Mouse (Mus musculus) CH12.LX (cell line): ENCODE measurements around the gene Fos. TPM values are rescaled to one million over a fixed set of nuclear protein-coding genes. Genes with fewer than 3 reads are reported as not detected.

Experiments used
- DNase-seq: peaks from one replicate; pipeline ENCODE4 v3.0.0-alpha.2; 2013; ENCODE audit errors: extremely low read depth
- H3K27ac ChIP-seq: 2 replicates; pipeline ENCODE4 v1.5.1; 2012; ENCODE audit warnings: low read depth, mild to moderate bottlenecking, control low read depth, moderate library complexity; ENCODE audit not compliant: insufficient read depth
- H3K27me3 ChIP-seq: replicated peaks from 2 replicates; pipeline ENCODE3; 2012; ENCODE audit warnings: inconsistent platforms
- H3K36me3 ChIP-seq, 2 experiments: replicated peaks in 1 of 2; 2 replicates each; pipeline versions ENCODE3 to v1.6.1; 2012; ENCODE audit warnings: inconsistent platforms in 1 of 2, low read length in 1 of 2, mild to moderate bottlenecking in 1 of 2, mixed read lengths in 1 of 2, moderate library complexity in 1 of 2; ENCODE audit not compliant: control insufficient read depth in 1 of 2, insufficient read depth in 1 of 2
- H3K4me1 ChIP-seq, 2 experiments: 2 replicates each; pipeline ENCODE4 v1.6.1; 2012; ENCODE audit warnings: inconsistent platforms in 1 of 2, moderate library complexity in 1 of 2; ENCODE audit not compliant: insufficient read depth in 2 of 2, control insufficient read depth in 1 of 2
- H3K4me2 ChIP-seq: 2 replicates; pipeline ENCODE4 v1.6.1; 2012; ENCODE audit warnings: low read depth, mild to moderate bottlenecking, control low read depth; ENCODE audit not compliant: poor library complexity, insufficient read depth, severe bottlenecking
- H3K4me3 ChIP-seq, 3 experiments: fragments of 150-350 bp in 1 of 3; sonication (generic) in 1 of 3; replicated peaks in 1 of 3; 2 replicates each; pipeline versions ENCODE3 to v1.5.1; 2011 to 2012; ENCODE audit warnings: low read depth in 2 of 3, low read length in 2 of 3, mild to moderate bottlenecking in 2 of 3, moderate library complexity in 2 of 3, control low read depth in 1 of 3, improper control_type of control experiment in 1 of 3, inconsistent platforms in 1 of 3, mixed read lengths in 1 of 3; ENCODE audit not compliant: poor library complexity in 1 of 3
- H3K79me2 ChIP-seq: replicated peaks from 2 replicates; pipeline ENCODE4 v1.6.1; 2012; ENCODE audit warnings: mild to moderate bottlenecking, moderate library complexity; ENCODE audit not compliant: control insufficient read depth, poor library complexity, insufficient read depth, severe bottlenecking; ENCODE audit errors: extremely low read depth
- H3K9ac ChIP-seq: 2 replicates; pipeline ENCODE4 v1.6.1; 2012; ENCODE audit warnings: low read depth, mild to moderate bottlenecking, control low read depth, moderate library complexity; ENCODE audit not compliant: insufficient read depth
- H3K9me3 ChIP-seq: replicated peaks from 2 replicates; pipeline ENCODE3; 2012; ENCODE audit warnings: low read length, inconsistent platforms, mixed read lengths
- CTCF ChIP-seq, 2 experiments: IDR thresholded peaks in 1 of 2; conservative IDR thresholded peaks in 1 of 2; 2 replicates each; pipeline ENCODE4 v1.5.1; 2011 to 2012; ENCODE audit warnings: low read depth in 2 of 2, low read length in 2 of 2, improper control_type of control experiment in 1 of 2, inconsistent platforms in 1 of 2, mild to moderate bottlenecking in 1 of 2, moderate library complexity in 1 of 2
- E2F4 ChIP-seq: IDR thresholded peaks from 2 replicates; pipeline ENCODE4 v1.6.1; 2011; ENCODE audit warnings: low read depth, low read length, improper control_type of control experiment; ENCODE audit not compliant: insufficient replicate concordance
- ELF1 ChIP-seq: IDR thresholded peaks from 2 replicates; pipeline ENCODE4 v1.6.1; 2014; ENCODE audit warnings: low read depth, mild to moderate bottlenecking, inconsistent platforms, low read length, improper control_type of control experiment
- ETS1 ChIP-seq: conservative IDR thresholded peaks from 2 replicates; pipeline ENCODE4 v1.6.1; 2012; ENCODE audit warnings: low read depth, mild to moderate bottlenecking, inconsistent platforms, low read length, improper control_type of control experiment, moderate library complexity
- GABPA ChIP-seq: IDR thresholded peaks from 2 replicates; pipeline ENCODE4 v1.6.1; 2012; ENCODE audit warnings: low read depth, low read length, improper control_type of control experiment, inconsistent platforms; ENCODE audit not compliant: insufficient replicate concordance
- KAT2A ChIP-seq: IDR thresholded peaks from 2 replicates; pipeline ENCODE4 v1.6.1; 2012; ENCODE audit warnings: low read length, improper control_type of control experiment, inconsistent platforms; ENCODE audit not compliant: insufficient replicate concordance
- MAFK ChIP-seq: IDR thresholded peaks from 2 replicates; pipeline ENCODE4 v1.6.1; 2011; ENCODE audit warnings: low read length, improper control_type of control experiment; ENCODE audit not compliant: insufficient replicate concordance
- MAX ChIP-seq: IDR thresholded peaks from 2 replicates; pipeline ENCODE4 v1.6.1; 2011; ENCODE audit warnings: low read length, improper control_type of control experiment
- MAZ ChIP-seq: IDR thresholded peaks from 2 replicates; pipeline ENCODE4 v1.6.1; 2012; ENCODE audit warnings: low read depth, mild to moderate bottlenecking, inconsistent platforms, low read length, improper control_type of control experiment, moderate library complexity
- NRF1 ChIP-seq: IDR thresholded peaks from 2 replicates; pipeline ENCODE4 v1.6.1; 2014; ENCODE audit warnings: low read depth, mild to moderate bottlenecking, inconsistent platforms, low read length, improper control_type of control experiment, moderate library complexity
- PAX5 ChIP-seq: IDR thresholded peaks from 2 replicates; pipeline ENCODE4 v1.6.1; 2012; ENCODE audit warnings: low read length, inconsistent platforms, mixed read lengths
- POLR2A ChIP-seq: IDR thresholded peaks from 2 replicates; pipeline ENCODE4 v1.6.1; 2011; ENCODE audit warnings: low read depth, mild to moderate bottlenecking, improper control_type of control experiment, low read length
- RAD21 ChIP-seq: IDR thresholded peaks from 2 replicates; pipeline ENCODE4 v1.6.1; 2011; ENCODE audit warnings: low read depth, mild to moderate bottlenecking, low read length, improper control_type of control experiment, moderate library complexity
- RCOR1 ChIP-seq: conservative IDR thresholded peaks from 2 replicates; pipeline ENCODE4 v1.6.1; 2012; ENCODE audit warnings: low read depth, mild to moderate bottlenecking, inconsistent platforms, low read length, improper control_type of control experiment
- SIN3A ChIP-seq: IDR thresholded peaks from 2 replicates; pipeline ENCODE4 v1.6.1; 2012; ENCODE audit warnings: low read length, improper control_type of control experiment, inconsistent platforms
- SMC3 ChIP-seq: IDR thresholded peaks from 2 replicates; pipeline ENCODE4 v1.6.1; 2011; ENCODE audit warnings: low read depth, low read length, improper control_type of control experiment
- UBTF ChIP-seq: IDR thresholded peaks from 2 replicates; pipeline ENCODE4 v1.6.1; 2012; ENCODE audit warnings: low read depth, mild to moderate bottlenecking, inconsistent platforms, low read length, improper control_type of control experiment, moderate library complexity
- USF1 ChIP-seq: IDR thresholded peaks from 2 replicates; pipeline ENCODE4 v1.6.1; 2014; ENCODE audit warnings: low read depth, mild to moderate bottlenecking, inconsistent platforms, low read length, improper control_type of control experiment
- USF2 ChIP-seq: conservative IDR thresholded peaks from 2 replicates; pipeline ENCODE4 v1.6.1; 2011; ENCODE audit warnings: low read depth, low read length, improper control_type of control experiment
- ZC3H11A ChIP-seq: IDR thresholded peaks from 2 replicates; pipeline ENCODE4 v1.6.1; 2012; ENCODE audit warnings: low read depth, mild to moderate bottlenecking, inconsistent platforms, low read length, improper control_type of control experiment
- ZMIZ1 ChIP-seq: IDR thresholded peaks from 2 replicates; pipeline ENCODE4 v1.6.1; 2012; ENCODE audit warnings: low read depth, mild to moderate bottlenecking, inconsistent platforms, low read length, improper control_type of control experiment
- dilution Hi-C: fragments of 300-500 bp; cut with MboI; formaldehyde crosslinking; loops from 2 replicates; pipeline ENCODE4 v1.14.3; 2020; ENCODE audit warnings: low sequenced_read_pairs; ENCODE audit not compliant: extremely low pct_unique_long_range_greater_than_20kb, extremely low pct_ligation_motif_present
- in situ Hi-C: fragments of 300-500 bp; cut with MboI; formaldehyde crosslinking; loops from 3 replicates; pipeline ENCODE4 v1.14.3; 2019; ENCODE audit warnings: low sequenced_read_pairs, low pct_ligation_motif_present, low pct_unique_long_range_greater_than_20kb, mixed read lengths
- polyA plus RNA-seq: library from polyadenylated mRNA; unstranded; fragments of >175 nt; gene quantifications from 2 replicates; pipeline ENCODE4 v1.2.1, GENCODE M21; 2012; ENCODE audit warnings: low read depth; ENCODE audit not compliant: insufficient read length
- total RNA-seq, 2 experiments: library from RNA; depleted of rRNA; stranded (reverse); fragments of 300-350 nt in 1 of 2; fragments of >200 nt in 1 of 2; gene quantifications; 2 replicates each; pipeline ENCODE4 v1.2.3; 2012 to 2014

Fos gene
- total and polyA plus RNA-seq, 3 experiments = 0.11 to 0.20 (median 0.17) TPM

- H3K4me1 ChIP-seq = peaks cover 7 to 34% of the 10 kb centered on the region in 2 experiments
- no peak for DNase-seq
- dilution Hi-C loops (no loop called here), in situ Hi-C loops (loop anchor here (5.0 kb wide), 1 partner anchor 159 kb away; no protein-coding TSS in a partner anchor)
- no peaks in the 10 kb centered on the region for H3K27me3 ChIP-seq
- no peak overlapping the region for H3K9ac ChIP-seq
- H3K4me3 ChIP-seq = no peak overlapping the region
- H3K4me2 ChIP-seq = no peak overlapping the region
- no peaks in the 10 kb centered on the region for H3K36me3 ChIP-seq
- H3K9me3 ChIP-seq = peaks cover 12% of the 10 kb centered on the region
- no peak overlapping the region for H3K27ac ChIP-seq
- TF ChIP-seq SMC3 = peak; percentile 93
- TF ChIP-seq RAD21 = peak; percentile 90
- TF ChIP-seq CTCF (conservative IDR thresholded peaks at IDR 0.05 in 1 of 2, IDR thresholded peaks at IDR 0.05 in 1 of 2; ENCODE audit: low read depth in 2 of 2, low read length in 2 of 2) = peak; percentile 47 to 85
- TF ChIP-seq ZMIZ1 = no peak
- TF ChIP-seq ELF1 = 0 out of 2 replicates have a peak, but pooled peaks have one; percentile 8
- TF ChIP-seq ZC3H11A = peak; percentile 86
- no peak for TF ChIP-seq MAZ
- no peaks in the 10 kb centered on the region for H3K79me2 ChIP-seq
Observed at GRCm38 (mm10) chr12:85508235-85508634, 34.5 kb downstream of the Fos start.

GRCm38 (mm10) chr12:85510013-85510412 is 36.3 kb downstream of the Fos start:
- in situ Hi-C loops (no loop called here), dilution Hi-C loops (no loop called here)
- H3K27me3 ChIP-seq = no peaks in the 10 kb centered on the region
- no peak overlapping the region for H3K4me3 ChIP-seq
- DNase-seq = no peak
- no peak for TF ChIP-seq POLR2A
- TF ChIP-seq PAX5 = no peak
- TF ChIP-seq UBTF = no peak
- TF ChIP-seq E2F4 = no peak
- no peak for TF ChIP-seq RCOR1
- TF ChIP-seq MAX = no peak
- no peak for TF ChIP-seq GABPA
- TF ChIP-seq MAFK = no peak
- TF ChIP-seq SIN3A = no peak
- TF ChIP-seq ZC3H11A = no peak
- TF ChIP-seq KAT2A = no peak
- no peak for TF ChIP-seq USF2
- TF ChIP-seq USF1 = no peak
- no peak for TF ChIP-seq NRF1
- TF ChIP-seq ETS1 = no peak
- H3K9ac ChIP-seq = no peak overlapping the region
- H3K27ac ChIP-seq = no peak overlapping the region
- no peaks in the 10 kb centered on the region for H3K79me2 ChIP-seq
- H3K4me1 ChIP-seq = peaks cover 20 to 52% of the 10 kb centered on the region in 2 experiments
- no peaks in the 10 kb centered on the region for H3K36me3 ChIP-seq
- H3K9me3 ChIP-seq = peaks cover 8% of the 10 kb centered on the region
- no peak overlapping the region for H3K4me2 ChIP-seq
